In the genomic region with DNA sequence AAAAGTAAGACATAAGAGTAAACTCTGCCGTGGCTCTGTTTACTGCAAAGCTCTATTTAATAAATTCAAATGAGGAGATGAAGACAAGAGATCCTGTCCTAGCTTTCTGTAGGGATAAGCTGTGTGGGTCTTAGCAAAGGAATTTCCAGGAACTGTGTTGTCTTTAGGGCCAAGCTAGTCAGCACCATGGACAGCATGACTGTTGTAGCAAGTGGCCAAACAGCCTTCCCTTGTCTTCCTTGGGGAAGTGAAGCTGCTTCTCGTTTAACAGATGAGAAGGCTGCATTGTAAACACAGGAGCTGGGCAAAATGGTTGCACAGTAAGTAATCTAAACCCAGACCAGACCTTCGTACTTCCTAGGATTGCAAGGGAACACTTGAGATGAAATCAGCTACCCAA, we compare ENCODE assay signal across 13 mouse cellular contexts.
A peak's percentile ranks its signal among the peaks of the same experiment; 100 is the strongest.
DNase-seq lines count a peak whose midpoint lies in the region; ATAC-seq and TF ChIP-seq lines count a peak whose summit lies in the region.
"Had no signal": no experiment of that assay in that cellular context is flagged by ENCODE, and none has a peak within 500 bp of the region (broad histone marks: within the 10 kb centered on the region; RNA-seq: fewer than 3 reads in every experiment).

No protein-coding gene starts in this region.

- no peaks in the 10 kb centered on the region for H3K36me3 ChIP-seq in heart, postnatal 0 days (replicated peaks; ENCODE audit: control insufficient read depth, insufficient read depth, low read length)
- no peaks in the 10 kb centered on the region for H3K36me3 ChIP-seq in lung, embryonic 14.5 days (ENCODE audit: insufficient read depth)
- no peaks in the 10 kb centered on the region for H3K36me3 ChIP-seq in limb, embryonic 14.5 days (ENCODE audit: control insufficient read depth, insufficient read depth, low read length)
- H3K36me3 ChIP-seq: lung, embryonic 15.5 days; neural tube, embryonic 12.5 days had no signal

- H3K9me3 ChIP-seq in heart, postnatal 0 days (replicated peaks; ENCODE audit: control insufficient read depth, low read length) = no peaks in the 10 kb centered on the region
- H3K9me3 ChIP-seq in lung, embryonic 14.5 days (ENCODE audit: low read depth, low read length) = no peaks in the 10 kb centered on the region
- H3K9me3 ChIP-seq in limb, embryonic 14.5 days (ENCODE audit: control insufficient read depth, low read length) = no peaks in the 10 kb centered on the region
- H3K9me3 ChIP-seq: lung, embryonic 15.5 days; neural tube, embryonic 12.5 days had no signal

- no peak overlapping the region for H3K4me2 ChIP-seq in heart, postnatal 0 days (ENCODE audit: low read depth, low read length)
- no peak overlapping the region for H3K4me2 ChIP-seq in lung, embryonic 14.5 days
- no peak overlapping the region for H3K4me2 ChIP-seq in limb, embryonic 14.5 days (replicated peaks; ENCODE audit: low read depth, low read length, severe bottlenecking)
- H3K4me2 ChIP-seq: lung, embryonic 15.5 days; neural tube, embryonic 12.5 days had no signal

- TF ChIP-seq CTCF in heart, postnatal 0 days (IDR thresholded peaks at IDR 0.05; ENCODE audit: low read depth) = no peak
- TF ChIP-seq CTCF in lung, embryonic 14.5 days (IDR thresholded peaks at IDR 0.05; ENCODE audit: low read depth) = no peak

- no peak overlapping the region for H3K27ac ChIP-seq in heart, postnatal 0 days (ENCODE audit: low read depth)
- no peak overlapping the region for H3K27ac ChIP-seq in lung, embryonic 14.5 days (ENCODE audit: low read depth)
- H3K27ac ChIP-seq in limb, embryonic 14.5 days (replicated peaks; ENCODE audit: low read depth, low read length) = no peak overlapping the region
- H3K27ac ChIP-seq: lung, embryonic 15.5 days; neural tube, embryonic 12.5 days had no signal

- no peak overlapping the region for H3K4me3 ChIP-seq in heart, postnatal 0 days (ENCODE audit: low read depth, low read length)
- no peak overlapping the region for H3K4me3 ChIP-seq in lung, embryonic 14.5 days (ENCODE audit: low read depth, low read length)
- no peak overlapping the region for H3K4me3 ChIP-seq in limb, embryonic 14.5 days (replicated peaks; ENCODE audit: low read length)
- H3K4me3 ChIP-seq: lung, embryonic 15.5 days; neural tube, embryonic 12.5 days had no signal

- peak; percentile 11 for DNase-seq in heart, postnatal 0 days (ENCODE audit: low spot score)
- DNase-seq in heart, adult 9 months (ENCODE audit: low spot score in 2 of 2) = no peak
- peak; percentile 88 for DNase-seq in lung, embryonic 14.5 days
- no peak for DNase-seq in lung, postnatal 36 days
- DNase-seq in adipocyte (ENCODE audit: low spot score) = peak; percentile 18
- DNase-seq in limb, embryonic 14.5 days (ENCODE audit: low spot score) = peak; percentile 90
- DNase-seq in layer of hippocampus, adult 8-10 months (ENCODE audit: low spot score in 2 of 2) = no peak
- DNase-seq in urinary bladder, adult 2 months (ENCODE audit: low spot score) = no peak
- DNase-seq: adrenal gland, adult 2 months; cerebellum, adult 8-10 months; spleen, adult 18-20 months had no signal

- TF ChIP-seq EP300 in heart, postnatal 0 days (IDR thresholded peaks at IDR 0.05; ENCODE audit: low read depth) = no peak

- WGBS in heart, postnatal 0 days = 40% methylated on average over 3 of the region's 3 CpGs
- WGBS in lung, embryonic 14.5 days = 28% methylated on average over 3 of the region's 3 CpGs
- 35% methylated on average over 3 of the region's 3 CpGs for WGBS in limb, embryonic 14.5 days

- TF ChIP-seq POLR2A in limb, embryonic 14.5 days (IDR thresholded peaks at IDR 0.05; ENCODE audit: borderline replicate concordance, extremely low read depth, insufficient read depth, insufficient read length) = no peak

- no peaks in the 10 kb centered on the region for H3K4me1 ChIP-seq in heart, postnatal 0 days (ENCODE audit: control insufficient read depth, insufficient read depth)
- no peaks in the 10 kb centered on the region for H3K4me1 ChIP-seq in lung, embryonic 14.5 days (ENCODE audit: insufficient read depth)
- H3K4me1 ChIP-seq in limb, embryonic 14.5 days (ENCODE audit: control insufficient read depth, insufficient read depth, low read length) = no peaks in the 10 kb centered on the region
- H3K4me1 ChIP-seq: lung, embryonic 15.5 days; neural tube, embryonic 12.5 days had no signal

- ATAC-seq in heart, postnatal 0 days (ENCODE audit: insufficient read depth, low read depth) = no peak
- ATAC-seq in lung, embryonic 14.5 days (ENCODE audit: insufficient read depth) = no peak
- no peak for ATAC-seq in limb, embryonic 14.5 days (ENCODE audit: low FRiP score, low read depth)

- no peaks in the 10 kb centered on the region for H3K27me3 ChIP-seq in heart, postnatal 0 days (ENCODE audit: control insufficient read depth, insufficient read depth, low read length)
- no peaks in the 10 kb centered on the region for H3K27me3 ChIP-seq in lung, embryonic 14.5 days (ENCODE audit: insufficient read depth, low read length)
- H3K27me3 ChIP-seq in limb, embryonic 14.5 days (ENCODE audit: control insufficient read depth, insufficient read depth, low read length) = no peaks in the 10 kb centered on the region
- H3K27me3 ChIP-seq: lung, embryonic 15.5 days; neural tube, embryonic 12.5 days had no signal

- H3K9ac ChIP-seq in heart, postnatal 0 days (replicated peaks; ENCODE audit: low read depth, low read length) = no peak overlapping the region
- no peak overlapping the region for H3K9ac ChIP-seq in lung, embryonic 14.5 days
- H3K9ac ChIP-seq in limb, embryonic 14.5 days (ENCODE audit: low read depth, low read length, severe bottlenecking) = no peak overlapping the region
- H3K9ac ChIP-seq: lung, embryonic 15.5 days; neural tube, embryonic 12.5 days had no signal

Comparison
In these comparisons a context has a peak if more than half of its experiments do, and no peak if none do; other contexts are left out.
1. DNase-seq: peak in heart, postnatal 0 days (single experiment), lung, embryonic 14.5 days (single experiment), adipocyte (single experiment) and limb, embryonic 14.5 days (single experiment); none in heart, adult 9 months (0 of 2), lung, postnatal 36 days (single experiment), layer of hippocampus, adult 8-10 months (0 of 2) and urinary bladder, adult 2 months (single experiment).